Mouse (Mus musculus): ENCODE measurements around the gene Col20a1.

Gene Col20a1

GRCm38 (mm10) chr2:181065827-181066226 lies 79.5 kb downstream of the Col20a1 start:
- CTCF ChIA-PET, result interaction anchor here (0.6 kb wide), 1 partner anchor 543 kb away, joined by 3 read pairs; no protein-coding TSS in a partner anchor

Measured in spleen, embryonic (tissue).